Mouse (Mus musculus) T-helper 1 cell (primary cell): ENCODE measurements at regions not wholly inside any gene's neighbourhood (a gene's known extent, or its start where the extent isn't known, plus 50 kb on each side); places are given as distances from the start of the nearest gene placed in this dataset.

ENCODE experiments used
- in situ Hi-C: fragments of 300-600 bp; cut with MboI, MseI; formaldehyde crosslinking; loops from one replicate; pipeline ENCODE4 v1.15.1; 2025; ENCODE audit warnings: high pct_unique_total_duplicates

GRCm38 (mm10) chr12:13100505-13101354, 148.3 kb downstream of the Ddx1 start:
- in situ Hi-C loops, result no loop called here

DNA sequence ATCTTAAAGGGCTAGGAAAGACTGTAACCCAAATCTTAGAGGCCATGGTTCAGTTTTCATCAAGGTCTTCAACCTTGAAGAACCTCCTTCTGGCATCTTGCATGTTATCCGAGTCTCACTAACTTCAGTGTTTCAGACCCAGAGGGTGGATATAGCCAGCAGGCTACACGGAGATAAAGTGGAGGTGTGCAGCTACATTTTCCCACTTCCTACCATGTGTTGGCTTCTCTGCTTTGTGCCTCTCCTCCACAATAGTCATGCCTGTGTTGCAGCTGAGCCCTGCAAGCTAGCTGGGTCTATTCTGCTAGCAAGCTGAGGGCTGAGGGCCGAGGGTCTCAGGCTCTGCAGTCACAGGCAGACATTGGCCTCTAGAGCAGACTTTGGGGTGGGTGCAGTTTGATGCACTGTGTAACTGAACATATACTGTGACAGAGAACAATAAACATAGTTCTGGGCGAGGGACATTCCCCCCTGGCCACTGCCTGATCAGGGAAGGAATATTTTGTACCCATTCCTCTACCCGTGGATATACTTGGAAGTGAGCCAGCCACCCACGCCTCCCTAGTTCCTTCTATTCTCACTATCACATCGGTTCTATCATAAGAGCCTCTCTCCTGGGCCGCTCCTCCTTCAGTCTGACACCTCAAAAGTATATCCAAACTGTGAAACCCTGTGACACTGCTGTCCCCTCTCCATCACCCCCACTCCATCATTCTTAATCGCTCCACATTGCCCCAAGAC, 152.6 kb upstream of the Mycn start:
- in situ Hi-C loops, result no loop called here

- in situ Hi-C loops, result no loop called here
Observed at GRCm38 (mm10) chr12:13085951-13086350, 144.2 kb upstream of the Mycn start.

DNA sequence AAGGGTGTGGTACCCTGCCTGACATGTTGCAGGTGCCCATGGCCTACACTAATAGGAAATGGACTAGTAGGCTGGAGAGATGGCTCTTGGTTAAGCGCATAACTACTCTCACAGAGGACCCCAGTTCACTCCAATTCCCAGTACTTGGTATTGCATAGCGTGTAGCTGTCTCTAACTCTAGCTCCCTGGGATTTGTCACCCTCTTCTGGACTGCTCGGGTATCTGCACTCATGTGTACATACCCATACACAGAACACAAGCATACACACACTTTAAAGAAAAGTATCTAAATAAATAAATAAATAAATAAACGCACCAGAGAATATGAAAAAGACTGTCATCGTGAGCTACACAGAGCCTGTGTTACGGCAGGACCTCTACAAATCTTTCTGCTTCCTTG, 143.8 kb upstream of the Mycn start:
- in situ Hi-C loops, result no loop called here

DNA sequence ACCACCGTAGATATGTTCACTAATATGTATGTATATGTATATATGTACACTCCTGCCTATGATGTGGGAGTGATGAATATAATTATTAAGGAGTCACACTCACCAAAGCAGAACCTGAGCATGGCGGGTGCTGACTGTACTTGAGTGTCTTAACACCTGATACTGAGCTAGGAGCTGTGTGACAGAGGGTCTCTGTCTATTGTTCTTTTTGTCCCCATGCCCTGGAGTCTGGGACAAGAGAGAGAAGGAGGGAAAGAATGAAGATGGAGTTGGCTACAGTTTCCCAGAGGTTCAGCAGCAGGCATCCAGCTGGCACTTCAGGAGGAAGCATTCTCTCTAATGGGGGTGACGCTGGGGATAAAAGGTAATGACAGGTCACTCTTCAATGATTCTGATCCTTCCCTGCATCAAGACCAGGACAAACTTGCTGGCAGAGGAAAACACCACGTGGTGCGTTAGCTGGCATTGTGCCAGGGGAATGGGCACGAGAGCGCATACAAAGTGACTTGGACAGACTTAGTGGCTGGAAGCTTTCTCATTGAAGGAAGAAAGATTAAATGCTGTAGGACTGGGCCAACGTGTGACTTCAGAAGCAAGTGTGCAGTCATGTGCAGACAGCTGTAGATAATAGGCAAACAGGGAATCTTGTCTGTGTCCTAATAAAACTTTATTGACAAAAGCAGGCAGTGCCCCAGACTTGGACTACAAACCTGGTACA, 141.8 kb upstream of the Mycn start:
- in situ Hi-C loops, result no loop called here

DNA sequence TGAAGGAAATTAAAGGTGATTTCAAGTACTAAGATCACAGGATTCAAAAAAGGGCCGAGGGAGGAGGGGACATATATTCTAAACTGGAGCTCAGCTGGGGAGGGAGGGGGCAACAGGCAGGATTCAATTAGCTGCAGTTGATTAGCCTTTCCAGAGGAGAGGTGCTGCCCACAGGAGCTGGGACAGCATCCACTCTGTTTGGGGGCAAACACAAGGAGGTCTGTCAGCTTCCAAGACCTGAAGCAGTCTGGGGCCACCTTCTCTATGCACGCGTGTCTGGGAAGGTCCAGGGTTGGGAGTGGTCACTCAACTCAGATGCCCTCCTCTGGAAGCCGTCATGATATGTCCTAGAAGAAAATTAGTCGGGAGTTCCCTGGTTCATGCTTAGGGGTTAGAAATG, 139.1 kb upstream of the Mycn start:
- in situ Hi-C loops, result no loop called here

DNA sequence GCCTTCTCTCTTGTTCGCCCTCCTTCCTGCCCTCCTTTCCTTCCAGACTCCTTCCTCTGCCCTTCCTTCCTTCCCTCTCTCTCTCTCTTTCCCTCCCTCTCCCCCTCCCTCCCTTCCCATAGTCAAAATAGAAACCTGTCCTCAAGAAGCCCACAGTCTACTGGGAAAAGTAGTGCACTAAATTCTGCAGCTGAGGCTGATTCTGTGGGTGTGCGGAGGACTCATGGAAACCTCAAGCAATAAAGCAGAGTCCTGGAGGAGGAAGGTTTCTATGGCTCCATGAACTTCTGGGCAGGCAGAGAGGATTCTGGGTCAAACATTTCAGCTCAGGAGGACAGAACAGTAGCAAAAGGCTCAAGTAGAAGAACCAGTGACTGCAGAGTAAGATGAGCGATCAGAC, 138.1 kb upstream of the Mycn start:
- in situ Hi-C loops, result no loop called here

GRCm38 (mm10) chr12:13077689-13078088, 136.0 kb upstream of the Mycn start:
- in situ Hi-C loops, result no loop called here

GRCm38 (mm10) chr12:13076699-13077287, 135.1 kb upstream of the Mycn start:
- in situ Hi-C loops, result no loop called here

- in situ Hi-C loops, result no loop called here
Observed at GRCm38 (mm10) chr12:13073126-13073886, 131.6 kb upstream of the Mycn start.

DNA sequence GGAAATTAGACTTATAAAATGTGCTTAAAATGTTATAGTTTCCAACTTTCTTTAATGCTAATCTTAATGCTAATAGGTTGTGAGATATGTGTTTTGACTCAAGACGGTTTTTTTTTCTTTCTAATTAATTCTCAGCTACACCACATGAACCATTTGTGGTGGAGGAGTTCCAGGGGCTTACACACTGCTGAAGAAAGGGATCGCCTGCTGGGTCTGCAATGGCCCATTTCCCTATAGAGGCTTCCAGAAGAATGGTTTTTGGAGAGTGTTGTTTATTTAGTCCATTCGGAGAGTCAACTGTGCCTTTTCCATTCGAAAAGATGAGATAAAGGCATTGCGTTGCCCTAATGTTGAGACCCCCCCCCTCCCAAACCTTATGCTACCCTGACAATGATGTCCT, 125.6 kb upstream of the Mycn start:
- in situ Hi-C loops, result no loop called here

DNA sequence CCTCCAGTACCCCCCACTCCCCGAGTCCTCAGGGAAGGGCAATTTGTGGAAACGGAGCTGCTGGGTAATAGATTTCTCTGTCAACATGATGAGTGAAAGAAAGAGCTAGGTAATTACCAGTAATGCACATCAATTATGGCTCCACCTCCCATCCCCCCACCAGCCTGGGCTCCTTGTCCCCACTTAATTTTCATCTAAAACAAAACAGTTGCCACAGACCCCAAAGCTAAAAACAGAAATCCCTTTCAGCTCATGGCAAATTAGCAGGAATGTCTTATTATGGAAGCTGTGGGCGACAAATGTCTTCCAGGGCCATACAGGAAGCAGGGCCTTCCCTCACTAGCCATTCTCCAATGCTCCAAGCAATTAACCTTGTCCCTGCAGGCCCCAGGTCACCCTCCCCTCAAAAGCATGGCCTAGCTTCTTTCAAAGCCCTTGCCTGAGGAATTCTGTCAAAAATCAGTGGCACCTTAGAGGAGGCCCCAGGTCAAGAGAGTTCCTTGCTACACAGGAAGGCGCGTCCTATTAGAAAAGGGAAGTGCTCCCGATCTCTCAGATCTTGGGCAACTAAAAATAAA, 125.0 kb upstream of the Mycn start:
- in situ Hi-C loops, result no loop called here

DNA sequence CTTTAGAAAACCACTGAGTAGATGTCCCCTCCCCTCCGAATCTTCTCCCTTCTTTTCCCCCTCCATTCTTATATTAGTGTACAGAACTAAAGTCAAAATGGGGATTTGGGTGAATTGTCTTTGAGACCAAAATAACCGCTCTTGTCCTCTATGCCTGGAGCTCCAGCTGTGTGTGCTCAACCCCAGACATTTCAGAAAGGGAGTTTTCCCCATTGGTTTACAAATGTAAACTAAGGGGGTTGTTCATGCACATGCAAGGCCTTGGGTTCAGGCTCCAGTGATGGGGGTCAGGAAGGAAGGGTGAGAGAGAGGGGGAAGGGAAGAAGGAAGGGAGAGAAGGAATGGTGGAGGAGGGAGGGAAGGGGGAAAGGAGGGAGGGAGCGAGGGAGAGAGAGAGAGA, 117.8 kb upstream of the Mycn start:
- in situ Hi-C loops, result no loop called here

GRCm38 (mm10) chr12:13056246-13056645, 114.5 kb upstream of the Mycn start:
- in situ Hi-C loops, result no loop called here

DNA sequence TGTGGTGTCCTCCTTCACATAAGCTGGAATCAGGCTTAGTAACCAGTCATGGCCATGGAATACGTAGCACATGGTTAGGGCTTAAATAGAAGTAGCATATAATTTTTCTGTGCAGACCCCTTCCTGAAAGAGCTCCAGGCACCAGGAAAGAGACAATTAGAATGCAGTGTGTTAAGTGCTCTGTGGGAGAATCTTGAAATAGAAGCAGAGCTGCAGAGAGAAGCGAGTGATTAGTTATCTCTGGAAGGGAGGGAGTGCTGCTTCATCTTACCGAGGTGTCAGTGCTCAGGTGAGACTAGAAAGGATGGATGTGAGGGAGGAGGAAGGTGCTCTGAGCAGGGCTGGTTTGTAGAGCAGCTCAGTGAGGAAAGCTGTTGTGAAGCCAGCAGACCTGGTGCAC, 112.9 kb upstream of the Mycn start:
- in situ Hi-C loops, result no loop called here

DNA sequence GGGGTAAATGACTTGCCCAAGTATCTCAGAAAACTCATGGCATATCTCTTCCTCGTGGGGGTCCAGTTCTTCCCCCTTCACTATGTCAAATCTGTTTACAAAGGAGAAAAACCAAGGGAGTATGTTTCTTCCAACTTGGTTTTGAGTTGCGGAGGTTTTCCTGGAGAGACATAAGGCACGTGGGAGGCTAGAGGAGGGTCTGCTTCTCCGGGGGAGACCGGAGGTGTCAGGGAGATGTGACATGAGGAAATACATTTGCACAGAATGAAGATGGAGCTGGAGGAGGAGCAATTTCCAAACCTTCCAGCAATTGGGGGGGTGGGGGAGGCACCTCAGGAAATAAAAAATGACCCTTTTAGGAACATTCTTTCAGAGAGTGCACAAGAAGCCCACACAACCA, 112.0 kb upstream of the Mycn start:
- in situ Hi-C loops, result no loop called here

DNA sequence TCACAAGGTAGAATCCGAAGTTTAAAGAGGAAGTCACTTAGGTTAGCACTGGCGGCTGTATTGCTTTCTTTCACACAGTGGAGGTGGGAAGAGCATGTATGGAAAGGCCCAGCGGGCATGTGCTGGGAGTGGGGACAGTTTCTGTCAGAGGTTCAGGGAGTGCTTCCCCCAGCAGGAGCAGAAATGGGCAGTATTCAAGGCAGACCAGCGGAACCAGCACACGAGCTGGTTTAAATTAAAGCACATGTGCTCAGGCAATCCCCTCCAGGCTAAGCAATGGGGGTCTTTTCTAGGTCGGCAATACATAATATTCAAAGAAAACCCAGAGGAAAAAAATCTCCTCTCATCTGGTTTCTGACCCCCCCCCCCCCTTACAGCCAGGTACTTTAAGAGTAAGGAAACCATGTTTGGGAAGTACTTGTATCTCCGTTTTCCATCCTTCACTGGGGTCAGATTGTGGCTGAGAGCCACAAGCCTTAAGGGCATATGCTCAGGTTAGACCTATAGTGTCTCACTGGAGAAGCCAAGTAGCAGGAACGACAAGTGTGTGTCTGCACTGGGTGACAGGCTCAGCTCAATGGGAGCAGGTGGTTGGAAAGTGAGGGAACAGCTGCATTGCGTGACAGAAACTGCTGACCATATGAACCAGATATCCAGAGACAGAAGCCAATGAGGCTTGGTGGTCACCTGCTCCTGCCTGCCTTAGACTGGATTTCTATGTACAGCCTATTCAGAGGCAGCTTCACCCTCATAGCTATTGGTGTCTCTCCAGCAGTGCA, 111.3 kb upstream of the Mycn start:
- in situ Hi-C loops, result no loop called here

GRCm38 (mm10) chr12:13052164-13052563, 110.5 kb upstream of the Mycn start:
- in situ Hi-C loops, result no loop called here

GRCm38 (mm10) chr12:13049659-13050058, 107.9 kb upstream of the Mycn start:
- in situ Hi-C loops, result no loop called here

- in situ Hi-C loops, result no loop called here
Observed at GRCm38 (mm10) chr12:13048168-13048727, 106.5 kb upstream of the Mycn start.
